Mouse (Mus musculus) embryonic stem cell, embryonic (primary cell): ENCODE results near the gene Bace2.

ENCODE experiments used
- CTCF ChIA-PET, 4 experiments: fragments of 300-600 bp in 2 of 4; fragments of 350-600 bp in 2 of 4; sonication (Branson Sonifier 250); formaldehyde crosslinking; loops; one replicate each; lab custom pipeline; 2022; ENCODE audit warnings: inconsistent platforms in 2 of 4; lab: Charles Lee
- POLR2A ChIA-PET, 4 experiments: fragments of 300-600 bp in 2 of 4; fragments of 350-600 bp in 2 of 4; sonication (Branson Sonifier 250); formaldehyde crosslinking; loops; one replicate each; lab custom pipeline; 2022; ENCODE audit warnings: antibody characterized with exemption in 4 of 4, inconsistent platforms in 1 of 4; lab: Charles Lee

The Bace2 gene

DNA sequence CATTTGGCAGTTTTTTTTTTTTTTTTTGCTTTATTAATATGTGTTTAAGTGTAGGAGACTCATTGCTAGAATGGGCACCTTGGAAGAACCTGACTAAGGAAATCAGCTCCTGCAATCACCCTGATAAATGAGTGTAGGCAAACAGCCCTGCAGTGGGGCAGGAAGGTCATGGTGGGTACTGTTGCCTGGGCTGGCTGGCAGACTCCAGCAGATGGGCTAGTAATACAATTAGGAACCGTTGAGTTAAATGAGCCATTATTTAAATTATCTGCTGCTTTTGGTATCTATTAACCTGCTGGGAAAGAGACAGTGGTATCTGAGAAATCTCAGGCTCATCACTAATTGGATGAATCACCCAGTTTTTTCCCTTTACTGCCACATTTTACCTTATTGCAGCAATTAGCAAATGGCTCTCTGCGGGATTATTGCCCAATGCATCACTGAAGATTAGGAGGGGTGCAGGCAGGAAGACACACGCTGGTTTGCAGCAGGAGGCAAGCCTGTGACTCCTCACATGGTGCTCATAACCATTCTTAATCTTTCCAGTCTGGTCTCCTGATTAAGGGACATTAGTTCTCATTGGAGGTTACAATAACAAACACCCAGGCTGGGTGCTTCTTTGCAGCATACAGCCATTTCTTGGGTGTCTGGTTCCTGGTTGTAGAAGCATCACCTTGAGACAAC, 35.3 kb downstream of the Bace2 start:
- POLR2A ChIA-PET, result no interaction called here
- CTCF ChIA-PET, result interaction anchor here in 1 of 4 experiments (0.7 kb wide), 1 partner anchor 79 kb away, joined by 4 read pairs; no protein-coding TSS in a partner anchor

DNA sequence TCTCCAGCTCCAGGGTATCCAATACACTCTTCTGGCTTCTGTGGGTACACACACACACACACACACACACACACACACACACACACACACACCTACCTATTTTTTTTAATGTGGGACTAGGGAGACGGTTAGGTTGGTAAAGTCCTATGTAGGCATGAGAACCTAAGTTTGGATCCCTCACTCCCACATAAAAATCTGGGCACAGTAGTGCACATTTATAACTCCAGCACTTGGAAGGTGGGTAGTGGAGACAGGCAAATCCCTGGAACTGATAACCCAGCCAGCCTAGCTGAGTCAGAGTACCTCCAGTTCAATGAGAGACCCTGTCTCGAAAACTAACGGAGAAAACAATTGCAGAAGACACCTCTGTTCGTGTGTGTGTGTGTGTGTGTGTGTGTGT, 39.9 kb downstream of the Bace2 start:
- CTCF ChIA-PET, result no interaction called here

DNA sequence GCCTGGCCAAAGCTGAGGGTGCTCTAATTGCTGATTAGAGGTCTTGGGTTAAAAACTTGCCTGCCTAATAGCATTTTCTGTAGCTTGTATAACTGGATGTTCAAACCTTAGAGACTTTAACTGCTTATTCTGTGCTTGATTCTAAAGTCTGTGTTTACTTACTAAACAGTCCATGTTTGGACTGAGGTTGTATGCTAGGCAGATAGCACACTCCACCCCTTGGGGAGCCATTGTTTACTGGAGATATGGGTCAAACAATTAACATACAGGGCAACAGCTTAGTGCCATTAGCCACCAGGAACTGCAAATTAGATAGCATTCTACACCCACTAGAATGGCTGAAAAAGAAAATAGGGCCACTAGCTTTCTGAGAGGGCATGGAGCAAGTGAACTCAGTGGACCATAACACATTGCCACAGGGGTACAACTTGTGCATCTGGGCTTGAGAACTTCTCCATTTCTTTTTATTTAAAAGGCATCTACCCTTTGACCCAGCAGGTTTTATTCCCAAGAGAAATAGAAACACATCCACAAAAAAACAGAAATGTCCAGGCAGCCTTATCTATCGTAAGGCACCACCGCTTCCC, 41.5 kb downstream of the Bace2 start:
- ChIA-PET CTCF (no interaction called here), POLR2A (no interaction called here)

More for the DNA sequence above, 39.9 kb downstream of the Bace2 start:
- POLR2A ChIA-PET, result no interaction called here

DNA sequence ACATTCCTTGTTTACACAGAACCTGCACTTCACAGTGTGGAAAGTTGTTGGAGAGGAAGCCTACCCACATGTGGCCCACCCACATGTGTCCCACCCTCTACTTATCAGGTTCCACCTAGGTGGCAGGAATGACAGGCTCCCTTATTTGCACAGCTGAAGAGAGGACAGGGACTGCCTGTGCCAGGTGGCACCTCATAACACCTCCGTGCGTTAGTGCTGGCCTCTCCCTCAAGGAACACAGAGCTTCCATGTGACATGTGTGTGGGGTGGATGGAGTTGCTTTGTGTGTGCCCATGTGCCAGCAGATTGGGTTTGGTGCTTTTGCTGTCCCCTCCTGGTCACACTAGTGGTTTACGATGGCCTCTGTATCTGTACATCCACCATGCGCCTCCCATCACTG, 43.4 kb downstream of the Bace2 start:
- CTCF ChIA-PET, result no interaction called here
- POLR2A ChIA-PET, result no interaction called here

DNA sequence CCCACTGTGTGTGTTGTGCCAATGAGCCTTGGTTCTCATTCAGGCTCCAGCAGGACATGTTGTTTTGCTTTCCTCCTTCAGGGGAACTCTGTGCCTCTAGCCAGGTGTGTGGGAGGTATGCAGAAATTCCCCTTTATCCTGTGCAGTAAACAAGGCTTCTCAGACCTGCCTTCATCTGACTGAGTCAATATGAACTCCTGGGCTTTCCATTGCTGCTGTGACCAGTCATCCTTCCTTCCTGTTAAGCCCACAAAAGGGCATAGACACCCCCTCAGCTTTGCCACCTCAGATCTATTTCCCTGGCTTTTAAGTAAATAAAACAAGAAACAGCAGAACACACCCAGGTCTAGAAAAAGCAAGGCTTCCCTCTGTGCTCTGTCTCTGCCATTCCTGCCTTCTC, 45.2 kb downstream of the Bace2 start:
- CTCF ChIA-PET, result no interaction called here
- POLR2A ChIA-PET, result no interaction called here

DNA sequence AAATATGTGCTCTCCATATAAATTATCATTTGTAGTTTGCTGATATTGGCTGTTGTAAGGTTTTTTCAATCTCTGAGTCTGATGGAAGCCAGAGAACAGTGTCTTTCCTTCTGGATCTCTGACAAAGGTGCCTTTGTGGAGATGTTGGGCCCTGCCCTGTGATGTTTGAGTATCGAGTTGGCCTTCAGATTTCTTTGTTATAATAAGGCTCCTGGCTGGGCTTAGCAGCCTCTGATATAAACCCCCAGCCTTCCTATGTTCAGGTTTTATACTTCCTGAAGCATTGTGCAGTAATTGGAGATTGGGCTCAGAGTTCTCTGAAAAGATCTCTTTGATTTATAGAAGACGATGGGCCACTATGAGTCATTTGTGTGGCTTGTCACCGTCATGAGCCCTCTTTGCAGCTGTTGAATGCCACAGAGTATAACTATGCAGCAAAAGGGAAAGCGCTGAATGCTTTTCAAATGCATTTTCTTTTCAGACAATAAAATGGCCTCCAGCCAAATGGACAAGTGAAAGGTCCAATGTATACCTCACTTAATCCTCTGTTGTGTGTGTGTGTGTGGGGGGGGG, 45.8 kb downstream of the Bace2 start:
- CTCF ChIA-PET, result no interaction called here
- POLR2A ChIA-PET, result no interaction called here

DNA sequence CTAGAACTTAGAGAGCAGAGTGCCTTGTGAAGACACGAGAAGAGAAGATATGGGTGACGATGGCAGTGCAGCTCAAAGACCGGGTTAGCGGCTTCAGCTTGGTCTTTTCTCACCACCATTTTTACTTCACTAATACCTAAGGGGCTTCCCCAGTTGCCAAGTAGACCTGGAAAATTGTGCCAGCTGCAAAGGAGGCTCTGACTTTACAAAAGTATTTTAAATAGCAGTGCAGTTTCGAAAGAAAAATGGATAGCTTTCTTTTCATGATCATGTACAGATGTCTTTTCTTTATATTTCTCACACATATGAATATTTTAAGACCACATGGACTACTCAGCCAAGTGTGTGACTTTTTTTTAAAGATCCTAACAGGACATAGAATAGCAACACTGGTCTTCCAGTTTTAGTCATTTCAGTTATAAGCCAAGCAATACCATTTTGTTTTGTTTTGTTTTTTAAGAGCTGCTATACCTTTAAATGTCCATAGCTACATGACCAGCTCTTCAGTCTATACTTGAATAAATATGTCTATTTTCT, 49.0 kb downstream of the Bace2 start:
- ChIA-PET POLR2A (no interaction called here), CTCF (interaction anchor here in 1 of 4 experiments (0.9 kb wide), 1 partner anchor 111 kb away, joined by 3 read pairs; no protein-coding TSS in a partner anchor)

DNA sequence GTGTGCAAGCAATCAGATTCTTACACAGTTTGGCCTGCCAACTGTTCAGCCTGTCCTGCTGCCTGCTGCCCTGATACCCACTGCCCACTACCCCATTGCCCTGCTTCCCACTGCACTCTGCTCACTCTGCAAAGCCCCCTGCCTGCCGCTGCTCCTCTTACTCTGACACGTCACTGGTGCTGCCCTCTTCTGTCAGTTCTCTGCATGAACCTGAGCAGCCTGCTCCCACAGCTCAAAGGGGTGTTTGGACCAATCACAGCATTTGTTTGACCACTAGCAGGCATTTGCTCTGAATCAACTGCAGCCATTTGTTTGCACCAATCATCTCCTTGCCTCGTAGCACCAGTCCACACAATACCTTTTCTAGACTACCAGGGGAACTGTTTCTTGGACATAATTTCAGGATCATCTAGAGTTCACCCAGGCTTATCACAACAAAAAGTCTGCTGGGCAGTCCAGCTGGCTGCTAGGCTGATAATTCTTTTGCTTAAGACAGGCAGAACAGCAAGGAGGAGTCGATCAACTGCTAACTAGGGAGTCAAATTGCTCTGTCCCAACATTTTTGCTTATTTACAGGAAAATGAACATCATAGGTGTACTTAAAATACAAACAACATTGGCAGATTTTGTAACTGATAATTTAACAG, 61.5 kb downstream of the Bace2 start:
- ChIA-PET POLR2A (interaction anchor here in 1 of 4 experiments (0.9 kb wide), 1 partner anchor 105 kb away, joined by 3 read pairs; no protein-coding TSS in a partner anchor), CTCF (interaction anchor here (0.6 to 3.0 kb wide), 10 partner anchors 11 to 951 kb away, joined by 3 to 28 read pairs (median 4); partner anchors contain the start of genes Bace2 (in 1 of the 4) and Pcp4 (in 1 of the 4))

DNA sequence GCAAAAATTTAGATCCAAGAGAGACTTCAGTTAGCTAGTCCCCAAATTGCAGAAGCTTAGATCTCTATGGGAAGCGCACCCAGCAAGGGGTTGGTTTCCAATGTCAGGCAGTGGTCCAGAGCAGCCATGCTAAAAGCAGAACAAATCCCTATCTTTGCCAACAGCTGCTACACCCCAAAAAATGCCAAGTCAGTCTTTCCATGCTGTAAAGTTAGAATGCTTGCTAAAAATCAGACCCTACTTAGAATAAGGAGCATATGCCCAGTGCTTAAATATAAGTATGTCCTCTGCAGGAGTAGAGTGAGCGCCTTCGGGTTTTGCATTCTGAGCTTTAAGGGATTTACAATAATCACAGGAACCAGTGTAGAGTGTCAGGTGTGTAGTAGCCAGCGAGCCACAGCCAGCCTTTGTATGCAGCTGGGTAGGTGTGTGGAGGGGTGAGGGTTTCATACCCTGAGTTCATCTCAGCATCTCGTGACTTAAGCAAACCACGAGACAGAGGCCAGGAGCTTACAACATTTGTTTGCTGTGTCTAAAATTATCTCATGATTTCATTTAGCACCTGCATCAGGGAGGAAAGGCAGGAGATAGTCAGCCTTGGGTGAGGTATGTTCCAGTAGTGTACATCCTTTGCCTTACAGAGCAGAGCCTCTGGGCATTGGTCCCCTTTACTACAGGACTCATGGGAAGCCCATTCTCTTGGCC, 62.4 kb downstream of the Bace2 start:
- POLR2A ChIA-PET, result no interaction called here
- CTCF ChIA-PET, result interaction anchor here in 3 of 4 experiments (1.2 to 3.0 kb wide), 4 partner anchors 48 to 106 kb away, joined by 3 to 28 read pairs (median 4); no protein-coding TSS in a partner anchor

DNA sequence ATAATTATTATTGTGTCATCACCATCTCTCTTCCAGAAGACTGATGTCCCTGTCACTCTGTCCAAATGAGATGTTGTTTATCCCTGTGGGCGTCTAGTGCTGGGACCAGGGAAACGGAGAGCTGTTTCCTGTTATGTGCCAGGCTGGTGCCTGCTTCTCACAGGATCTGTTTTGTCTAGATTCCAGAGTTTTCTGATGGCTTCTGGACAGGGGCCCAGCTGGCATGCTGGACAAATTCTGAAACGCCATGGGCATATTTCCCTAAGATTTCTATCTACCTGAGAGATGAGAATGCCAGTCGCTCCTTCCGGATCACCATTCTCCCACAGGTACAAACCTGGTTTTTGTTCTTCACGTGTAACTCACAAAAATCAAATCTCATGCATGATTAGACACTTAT, 65.1 kb downstream of the Bace2 start:
- ChIA-PET POLR2A (no interaction called here), CTCF (interaction anchor here in 2 of 4 experiments (0.6 to 1.3 kb wide), 2 partner anchors 92 to 109 kb away, joined by 3 to 4 read pairs; no protein-coding TSS in a partner anchor)

DNA sequence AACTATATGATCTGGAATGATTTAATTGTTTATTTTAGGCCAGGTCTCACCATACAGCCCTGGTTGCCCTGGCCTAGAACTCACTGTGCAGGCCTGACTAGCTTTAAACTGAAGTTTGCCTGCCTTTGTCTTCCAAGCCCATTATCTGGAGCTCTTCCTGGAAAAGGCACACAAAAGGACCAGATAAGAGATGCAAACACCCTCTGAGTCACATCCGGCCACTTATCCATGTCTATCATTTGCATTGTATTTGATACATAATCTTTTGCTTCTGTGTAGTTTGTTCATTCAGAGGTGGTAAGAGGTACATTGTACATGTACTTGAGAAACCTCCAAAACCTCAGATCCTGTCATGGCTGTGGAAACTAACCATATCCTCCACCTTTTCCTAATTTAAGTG, 67.1 kb downstream of the Bace2 start:
- POLR2A ChIA-PET, result no interaction called here
- CTCF ChIA-PET, result no interaction called here

DNA sequence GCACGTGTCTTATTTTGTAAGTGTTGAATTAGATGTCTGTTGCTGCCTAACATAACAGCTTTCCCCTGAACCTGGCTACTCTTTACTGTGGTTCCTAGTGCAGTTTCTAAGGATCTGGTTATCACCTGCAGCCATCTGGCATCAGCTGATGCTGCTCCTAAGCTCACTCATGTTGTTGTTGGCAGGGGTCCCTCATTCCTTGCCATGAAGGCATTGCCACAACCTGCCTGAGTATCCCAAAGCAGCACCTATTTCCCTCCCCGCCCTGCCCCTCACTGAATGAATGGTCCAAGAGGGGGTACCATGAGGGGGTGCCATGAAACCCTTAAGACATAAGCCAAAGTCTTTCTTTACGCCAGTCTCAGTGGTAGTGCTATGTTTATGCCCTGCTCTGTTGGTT, 71.5 kb downstream of the Bace2 start:
- CTCF ChIA-PET, result no interaction called here
- POLR2A ChIA-PET, result interaction anchor here in 1 of 4 experiments (0.5 kb wide), 1 partner anchor 423 kb away, joined by 3 read pairs; no protein-coding TSS in a partner anchor

DNA sequence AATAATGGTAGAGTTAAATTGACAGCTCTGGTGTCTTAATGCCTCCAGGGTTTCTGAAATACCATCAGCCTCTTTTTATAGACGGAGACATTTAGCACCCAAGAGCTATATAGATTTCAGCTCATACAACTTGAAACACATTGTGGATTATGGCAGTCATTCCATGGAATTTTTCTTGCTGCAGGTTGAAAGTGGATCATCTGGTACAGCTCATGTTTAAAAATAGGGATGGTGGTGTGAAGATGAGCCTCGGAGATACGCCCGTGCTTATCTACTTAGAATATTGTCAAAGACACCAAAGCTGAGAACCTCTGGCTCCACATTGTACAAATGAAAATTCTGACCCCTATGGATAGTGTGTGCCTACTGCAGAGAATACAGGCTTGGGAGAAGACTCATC, 73.5 kb downstream of the Bace2 start:
- ChIA-PET POLR2A (no interaction called here), CTCF (no interaction called here)

DNA sequence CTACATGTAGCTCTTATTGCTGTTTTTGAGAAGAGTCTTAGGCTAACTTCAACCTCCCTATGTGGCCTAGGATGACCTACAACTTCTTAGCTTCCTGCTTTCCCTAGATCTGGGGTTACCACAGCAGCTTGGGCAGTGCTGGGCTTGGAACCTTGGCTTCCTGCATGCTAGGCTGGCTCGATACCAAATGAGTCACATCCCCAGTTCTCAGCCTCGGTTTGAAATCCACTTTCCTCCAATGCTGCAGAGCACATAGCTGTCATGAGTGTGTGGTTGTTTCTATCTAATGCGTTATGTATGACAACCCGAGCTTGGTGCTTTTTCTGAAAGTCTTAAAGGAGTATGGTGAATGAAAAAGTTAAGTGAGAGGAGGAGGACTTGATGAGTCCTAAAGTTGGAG, 74.8 kb downstream of the Bace2 start:
- POLR2A ChIA-PET, result interaction anchor here in 1 of 4 experiments (0.6 kb wide), 1 partner anchor 90 kb away, joined by 3 read pairs; no protein-coding TSS in a partner anchor
- CTCF ChIA-PET, result no interaction called here

DNA sequence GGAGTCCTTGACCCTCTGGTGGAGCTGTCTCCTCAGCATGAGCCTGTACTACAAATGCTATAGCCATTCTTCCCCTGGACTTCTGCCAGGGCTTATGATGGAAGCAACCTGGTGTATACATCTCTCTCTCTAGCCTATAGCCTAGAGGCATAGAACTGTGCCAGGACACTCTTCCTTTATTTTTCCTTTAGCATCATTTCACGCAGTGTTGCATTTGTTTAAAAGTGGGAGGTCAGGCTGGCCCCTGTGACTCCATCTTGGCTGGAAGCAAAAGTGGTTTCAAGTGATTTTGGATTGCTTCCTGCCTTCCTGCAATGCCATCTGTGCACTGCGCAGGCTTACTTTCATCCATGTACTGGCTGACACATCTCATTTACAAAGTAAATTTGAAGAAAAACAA, 77.7 kb downstream of the Bace2 start:
- CTCF ChIA-PET, result no interaction called here
- POLR2A ChIA-PET, result no interaction called here

DNA sequence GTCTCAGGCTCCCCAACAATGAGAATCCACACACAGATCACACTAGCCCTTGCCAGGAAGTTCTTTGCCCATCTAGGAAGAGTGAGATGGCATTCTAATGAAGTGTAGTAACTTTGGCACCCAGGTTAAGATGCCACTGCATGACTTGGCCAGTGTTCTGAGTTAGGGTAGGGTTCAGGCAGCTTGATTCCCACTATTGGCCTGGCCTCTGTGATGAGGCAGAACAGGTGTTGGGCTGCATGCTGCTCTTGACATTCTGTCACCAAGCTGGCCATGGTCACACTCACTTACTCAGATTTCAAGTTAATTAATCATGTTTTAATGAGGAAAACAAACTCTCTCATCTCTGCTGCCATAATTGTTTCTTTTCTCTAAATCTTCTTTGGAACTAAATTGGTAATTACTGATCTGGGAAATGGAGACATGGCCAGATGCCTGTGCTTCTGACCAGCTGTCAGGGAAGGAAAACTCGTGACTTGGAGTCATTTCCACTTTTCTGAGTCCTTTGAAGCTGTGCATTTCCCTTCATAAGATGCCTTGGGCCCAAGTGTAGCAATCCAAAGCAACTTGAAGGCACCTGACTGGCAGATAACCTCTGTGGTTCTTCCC, 81.0 kb downstream of the Bace2 start:
- ChIA-PET CTCF (no interaction called here), POLR2A (no interaction called here)

DNA sequence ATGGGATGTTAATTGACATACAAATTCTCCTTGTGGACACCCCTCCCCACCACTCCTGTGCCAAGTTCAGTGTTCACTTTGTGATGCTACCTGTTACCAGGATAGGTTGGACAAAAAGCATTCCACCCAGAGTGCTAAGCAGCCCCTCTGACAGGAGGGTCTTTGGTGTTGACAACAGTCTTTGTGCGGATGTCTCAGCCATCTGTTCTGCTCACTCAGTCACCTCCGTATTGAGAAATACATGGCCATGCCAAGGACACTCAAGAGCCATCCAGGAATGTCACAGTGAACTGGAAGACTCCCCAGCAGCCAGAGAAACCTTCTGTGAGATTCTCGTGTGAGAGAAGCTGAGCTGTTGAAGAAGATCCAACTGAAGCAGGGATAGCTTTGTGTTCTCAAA, 81.6 kb downstream of the Bace2 start:
- CTCF ChIA-PET, result no interaction called here

DNA sequence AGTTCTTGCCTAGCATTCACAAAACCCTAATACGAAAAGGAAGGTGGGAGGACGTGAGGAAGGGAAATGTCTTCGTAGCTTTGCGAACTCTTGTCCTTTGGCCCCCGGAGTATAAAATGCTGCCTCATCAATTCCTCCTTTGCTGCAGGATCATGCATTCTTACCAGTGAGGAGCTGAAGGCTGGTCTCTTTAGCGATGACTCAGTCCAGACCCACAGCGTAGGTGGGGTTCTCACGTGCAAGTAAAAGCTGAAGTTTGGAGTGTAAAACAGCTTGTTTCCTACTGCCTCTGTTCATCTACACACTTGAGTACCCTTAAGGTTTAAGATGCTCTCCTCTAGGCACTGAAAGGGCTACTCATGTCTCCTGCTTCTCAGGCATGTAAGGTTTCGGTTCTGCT, 85.4 kb downstream of the Bace2 start:
- CTCF ChIA-PET, result interaction anchor here in 3 of 4 experiments (0.6 to 2.4 kb wide), 6 partner anchors 24 to 129 kb away, joined by 3 to 13 read pairs (median 4); no protein-coding TSS in a partner anchor
- POLR2A ChIA-PET, result no interaction called here

More for the DNA sequence above, 81.6 kb downstream of the Bace2 start:
- POLR2A ChIA-PET, result no interaction called here
